Mouse (Mus musculus): ENCODE results near the gene Pigo.

GRCm38 (mm10) chr4:43032501-43032900, 6.9 kb upstream of the Pigo start:
- no peak for TF ChIP-seq CTCF (IDR thresholded peaks at IDR 0.05; ENCODE audit: control insufficient read depth, insufficient read depth, insufficient replicate concordance, low read depth, low read length)
- TF ChIP-seq POLR2A (IDR thresholded peaks at IDR 0.05; ENCODE audit: control insufficient read depth, low read depth, low read length): no peak

Measured in testis, adult 2 months (tissue).